Mouse (Mus musculus): ENCODE results near the gene Cfap61.

Gene Cfap61

GRCm38 (mm10) chr2:146262215-146262614 lies 327.6 kb downstream of the Cfap61 start:
- no peak for DNase-seq

GRCm38 (mm10) chr2:146262966-146263365 lies 328.4 kb downstream of the Cfap61 start:
- DNase-seq = no peak

Measured in spleen, adult 18-20 months (tissue).